Mouse (Mus musculus) intestine, postnatal 0 days (tissue): ENCODE results near the gene Gm10198. TPM values are rescaled to one million over a fixed set of nuclear protein-coding genes. Genes with fewer than 3 reads are reported as not detected.
A peak's percentile ranks its signal among the peaks of the same experiment; 100 is the strongest.

Experiments used
- ATAC-seq: fragments of 200-750 bp; cut with Nextera tagmentation; 2 replicates; pipeline ENCODE4 v1.8.0; 2017; ENCODE audit warnings: mild to moderate bottlenecking, moderate TSS enrichment, moderate library complexity
- H3K27ac ChIP-seq: fragments of 300-500 bp; sonication (generic); 2 replicates; pipeline ENCODE4 v1.5.1; 2014; ENCODE audit warnings: mild to moderate bottlenecking, low read depth, low read length, moderate library complexity
- H3K27me3 ChIP-seq: fragments of 300-500 bp; sonication (generic); replicated peaks from 2 replicates; pipeline ENCODE4 v1.6.1; 2014; ENCODE audit warnings: low read length, mixed read lengths; ENCODE audit not compliant: control insufficient read depth, insufficient read depth
- H3K36me3 ChIP-seq: fragments of 300-500 bp; sonication (generic); 2 replicates; pipeline ENCODE4 v1.6.1; 2014; ENCODE audit warnings: mild to moderate bottlenecking, moderate library complexity; ENCODE audit not compliant: control insufficient read depth, insufficient read depth
- H3K4me1 ChIP-seq: fragments of 300-500 bp; sonication (generic); replicated peaks from 2 replicates; pipeline ENCODE4 v1.6.1; 2014; ENCODE audit warnings: antibody characterized with exemption, low read length, mixed read lengths; ENCODE audit not compliant: control insufficient read depth, insufficient read depth
- H3K4me2 ChIP-seq: fragments of 300-500 bp; sonication (generic); replicated peaks from 2 replicates; pipeline ENCODE4 v1.6.1; 2014; ENCODE audit warnings: low read depth, mild to moderate bottlenecking, moderate library complexity
- H3K4me3 ChIP-seq: fragments of 300-500 bp; sonication (generic); 2 replicates; pipeline ENCODE4 v1.5.1; 2014; ENCODE audit warnings: low read depth, low read length
- H3K9ac ChIP-seq: fragments of 300-500 bp; sonication (generic); 2 replicates; pipeline ENCODE4 v1.6.1; 2014; ENCODE audit warnings: mild to moderate bottlenecking, low read depth, low read length
- H3K9me3 ChIP-seq: fragments of 300-500 bp; sonication (generic); 2 replicates; pipeline ENCODE4 v1.6.1; 2016; ENCODE audit warnings: mixed run types; ENCODE audit not compliant: control insufficient read depth
- CTCF ChIP-seq: sonication (generic); IDR thresholded peaks from 2 replicates; pipeline ENCODE4 v1.5.1; 2016; ENCODE audit warnings: low read depth, mild to moderate bottlenecking, control low read depth, antibody characterized with exemption, moderate library complexity
- WGBS: fragments of 180-500 bp; shearing (Covaris S2); extraction: QIAGEN DNeasy Blood & Tissue Kit; methylation state at CpG from one replicate; pipeline ENCODE4 v1.1.7; 2014; 5-methylcytosine and 5-hydroxymethylcytosine counted together
- polyA plus RNA-seq: library from polyadenylated mRNA; unstranded; fragments of >200 nt; fragmentation: Nextera tagmentation; extraction: Ambion mirVana; gene quantifications from 2 replicates; pipeline ENCODE4 v1.2.1, GENCODE M21; 2015

Gene Gm10198
- polyA plus RNA-seq, 1 experiment from 2014 or later = not detected

GRCm38 (mm10) chr13:111604826-111605225 is 12.2 kb downstream of the Gm10198 start:
- Histone ChIP-seq H3K36me3 (no peaks in the 10 kb centered on the region), H3K27ac (no peak overlapping the region), H3K9ac (no peak overlapping the region), H3K9me3 (no peaks in the 10 kb centered on the region), H3K4me3 (no peak overlapping the region), H3K27me3 (no peaks in the 10 kb centered on the region), H3K4me2 (no peak overlapping the region), H3K4me1 (no peaks in the 10 kb centered on the region)
- TF ChIP-seq CTCF = no peak
- 82% methylated on average over 5 of the region's 5 CpGs for WGBS
- ATAC-seq = no peak

GRCm38 (mm10) chr13:111616168-111617125 is 23.9 kb downstream of the Gm10198 start:
- no peaks in the 10 kb centered on the region for H3K36me3 ChIP-seq
- H3K4me2 ChIP-seq = no peak overlapping the region
- H3K9ac ChIP-seq = no peak overlapping the region
- no peak overlapping the region for H3K27ac ChIP-seq
- no peak for ATAC-seq
- no peaks in the 10 kb centered on the region for H3K4me1 ChIP-seq
- H3K27me3 ChIP-seq = no peaks in the 10 kb centered on the region
- no peak for TF ChIP-seq CTCF
- 81% methylated on average over 13 of the region's 13 CpGs for WGBS
- H3K4me3 ChIP-seq = no peak overlapping the region
- H3K9me3 ChIP-seq = no peaks in the 10 kb centered on the region

GRCm38 (mm10) chr13:111620433-111620832 is 27.8 kb downstream of the Gm10198 start:
- no peak for TF ChIP-seq CTCF
- no peak overlapping the region for H3K4me3 ChIP-seq
- no peak overlapping the region for H3K4me2 ChIP-seq
- H3K27ac ChIP-seq = no peak overlapping the region
- H3K4me1 ChIP-seq = no peaks in the 10 kb centered on the region
- no peak for ATAC-seq
- H3K36me3 ChIP-seq = no peaks in the 10 kb centered on the region
- no peaks in the 10 kb centered on the region for H3K9me3 ChIP-seq
- no peaks in the 10 kb centered on the region for H3K27me3 ChIP-seq
- WGBS = 54% methylated on average over 4 of the region's 4 CpGs
- H3K9ac ChIP-seq = no peak overlapping the region

- Histone ChIP-seq H3K36me3 (no peaks in the 10 kb centered on the region), H3K4me3 (no peak overlapping the region), H3K27me3 (no peaks in the 10 kb centered on the region), H3K9me3 (no peaks in the 10 kb centered on the region), H3K4me2 (no peak overlapping the region), H3K4me1 (no peaks in the 10 kb centered on the region), H3K27ac (no peak overlapping the region), H3K9ac (no peak overlapping the region)
- no peak for TF ChIP-seq CTCF
- peak; percentile 84 for ATAC-seq
- WGBS = 59% methylated on average over 3 of the region's 3 CpGs
These were observed 29.8 kb downstream of the Gm10198 start for GRCm38 (mm10) chr13:111622425-111622824.

- H3K4me3 ChIP-seq = no peak overlapping the region
- no peak overlapping the region for H3K27ac ChIP-seq
These were observed 30.5 kb downstream of the Gm10198 start for GRCm38 (mm10) chr13:111623112-111623511.

GRCm38 (mm10) chr13:111624115-111624514 is 31.5 kb downstream of the Gm10198 start:
- H3K4me1 ChIP-seq = no peaks in the 10 kb centered on the region
- H3K9me3 ChIP-seq = no peaks in the 10 kb centered on the region
- H3K9ac ChIP-seq = no peak overlapping the region
- no peaks in the 10 kb centered on the region for H3K27me3 ChIP-seq
- no peak overlapping the region for H3K4me3 ChIP-seq
- no peak for TF ChIP-seq CTCF
- H3K36me3 ChIP-seq = no peaks in the 10 kb centered on the region
- no peak overlapping the region for H3K27ac ChIP-seq
- 73% methylated on average over 6 of the region's 6 CpGs for WGBS
- H3K4me2 ChIP-seq = no peak overlapping the region
- no peak for ATAC-seq

More at GRCm38 (mm10) chr13:111623112-111623511, 30.5 kb downstream of the Gm10198 start:
- peak; percentile 66 for ATAC-seq
- Histone ChIP-seq H3K9me3 (no peaks in the 10 kb centered on the region), H3K4me2 (no peak overlapping the region), H3K27me3 (no peaks in the 10 kb centered on the region), H3K36me3 (no peaks in the 10 kb centered on the region), H3K9ac (no peak overlapping the region), H3K4me1 (no peaks in the 10 kb centered on the region)
- TF ChIP-seq CTCF = no peak
- WGBS = 66% methylated on average over 7 of the region's 7 CpGs
